Mouse (Mus musculus): ENCODE measurements around the gene Krtap19-5.

Krtap19-5 gene

GRCm38 (mm10) chr16:88896357-88896756, at the start of gene Krtap19-5:
Krtap19-5 (minus strand) TSS chr16:88896457.
- no peak for DNase-seq (ENCODE audit: low spot score)

- no peak for DNase-seq (ENCODE audit: low spot score)
Measured at GRCm38 (mm10) chr16:88941106-88941505, 44.8 kb upstream of the Krtap19-5 start.

GRCm38 (mm10) chr16:88938252-88938651, 42.0 kb upstream of the Krtap19-5 start:
- DNase-seq (ENCODE audit: low spot score) = no peak

DNA sequence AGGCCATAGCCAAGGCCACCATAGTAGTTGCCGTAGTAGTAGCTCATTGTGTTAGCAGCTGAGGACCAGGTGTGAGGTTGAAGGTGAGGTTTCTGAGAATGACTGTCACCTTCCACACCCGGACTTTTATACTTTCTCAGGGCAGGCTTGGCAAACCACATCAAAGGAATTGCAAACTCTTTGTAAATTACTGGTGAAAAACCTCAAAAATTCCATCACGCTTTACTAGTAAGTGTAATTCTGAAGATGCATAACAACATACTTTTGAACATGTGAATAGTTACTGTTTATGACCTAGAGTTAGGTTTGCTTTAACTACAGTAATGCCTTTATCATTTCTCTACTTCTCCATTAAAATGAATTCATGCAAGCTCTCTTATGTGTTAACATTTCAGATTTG, 35.9 kb upstream of the Krtap19-5 start, which contains the start of gene Krtap19-9b:
TSS of gene Krtap19-9b (minus strand) at position 101 of the 400 bp plus-strand sequence.
- DNase-seq (ENCODE audit: low spot score) = no peak

DNA sequence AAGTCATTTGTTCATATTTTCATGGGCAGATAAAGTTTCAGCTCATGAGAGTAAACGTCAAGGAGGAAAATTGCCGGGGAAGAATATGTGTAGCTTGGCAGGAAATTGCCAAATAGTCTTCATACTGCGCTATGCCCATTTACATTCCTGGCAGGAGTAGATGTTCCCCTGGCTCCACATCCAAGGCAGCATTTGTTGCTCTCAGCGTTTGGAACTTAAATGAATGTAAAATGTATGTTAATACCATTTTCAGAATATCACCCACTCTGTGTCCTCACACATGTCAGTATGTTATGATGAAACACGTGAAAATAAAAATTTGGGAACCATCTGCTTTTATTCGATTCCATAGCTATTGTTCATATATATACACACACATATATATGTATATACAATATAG, 9.4 kb downstream of the Krtap19-5 start:
- DNase-seq (ENCODE audit: low spot score) = no peak

DNA sequence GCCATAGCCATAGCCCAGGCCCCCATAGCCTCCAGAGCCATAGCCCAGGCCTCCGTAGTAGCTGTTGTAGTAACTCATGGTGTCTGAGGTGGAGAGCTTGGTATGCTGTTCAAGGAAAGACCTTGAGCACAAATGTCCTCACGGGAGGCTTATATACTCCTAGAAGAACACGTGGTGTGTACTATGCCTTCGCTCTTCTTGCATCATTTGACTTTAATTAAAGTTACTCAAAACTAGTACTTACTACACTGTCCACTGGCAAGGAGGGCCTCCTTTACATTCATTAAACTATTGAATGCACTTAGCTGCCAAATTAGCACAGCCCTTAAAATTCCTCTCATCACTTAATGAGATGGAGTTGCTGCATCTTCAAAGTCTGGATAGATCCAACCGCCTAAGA, 11.3 kb downstream of the Krtap19-5 start, which contains the start of gene Krtap19-4:
TSS of gene Krtap19-4 (minus strand) at position 101 of the 400 bp plus-strand sequence.
- DNase-seq (ENCODE audit: low spot score) = no peak

DNA sequence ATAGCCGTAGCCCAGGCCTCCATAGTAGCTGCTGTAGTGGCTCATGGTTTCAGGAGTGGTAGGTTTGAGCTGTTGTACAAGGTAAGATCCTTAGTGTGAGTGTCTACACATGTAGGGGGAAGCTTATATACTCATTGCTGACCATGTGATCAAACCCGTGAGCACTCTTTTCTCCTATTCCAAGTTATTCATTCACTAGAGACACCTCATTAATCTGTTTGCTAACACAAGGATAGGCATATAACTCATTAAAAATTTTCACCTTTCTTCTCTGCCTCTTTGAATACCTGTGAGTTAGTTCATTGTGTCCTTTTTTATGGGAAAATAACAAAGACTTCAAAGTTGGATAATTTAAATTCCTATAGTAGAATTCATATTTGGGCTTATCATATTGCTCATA, 18.3 kb downstream of the Krtap19-5 start, which contains the start of gene Krtap19-3:
TSS of gene Krtap19-3 (minus strand) at position 101 of the 400 bp plus-strand sequence.
- no peak for DNase-seq (ENCODE audit: low spot score)

DNA sequence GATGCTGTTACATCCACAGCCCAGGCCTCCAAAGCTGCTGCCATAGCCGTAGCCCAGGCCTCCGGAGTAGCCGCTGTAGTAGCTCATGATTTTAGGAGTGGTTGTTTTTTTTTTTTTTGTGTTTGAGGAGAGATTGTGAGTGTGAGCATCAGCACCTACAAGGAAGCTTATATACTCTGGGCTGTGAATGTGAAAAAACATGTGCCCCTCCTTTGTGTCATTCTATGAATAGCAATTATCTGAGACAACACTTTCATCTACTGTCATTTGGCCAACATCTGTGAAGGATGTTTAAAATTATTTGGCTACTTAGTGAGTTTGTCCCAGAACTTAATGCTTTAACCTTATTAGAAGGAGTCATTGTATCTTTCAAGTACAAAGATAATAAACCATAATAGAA, 22.1 kb downstream of the Krtap19-5 start, which contains the start of gene Krtap19-2:
TSS of gene Krtap19-2 (minus strand) at position 101 of the 400 bp plus-strand sequence.
- DNase-seq (ENCODE audit: low spot score) = no peak

DNA sequence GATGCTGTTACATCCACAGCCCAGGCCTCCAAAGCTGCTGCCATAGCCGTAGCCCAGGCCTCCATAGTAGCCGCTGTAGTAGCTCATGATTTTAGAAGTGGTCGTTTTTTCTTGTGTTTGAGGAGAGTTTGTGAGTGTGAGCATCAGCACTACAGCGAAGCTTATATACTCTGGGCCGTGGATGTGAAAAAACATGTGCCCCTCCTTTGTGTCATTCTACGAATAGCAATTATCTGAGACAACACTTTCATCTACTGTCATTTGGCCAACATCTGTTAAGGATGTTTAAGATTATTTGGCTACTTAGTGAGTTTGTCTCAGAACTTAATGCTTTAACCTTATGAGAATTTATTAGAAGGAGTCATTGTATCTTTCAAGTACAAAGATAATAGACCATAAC, 26.9 kb downstream of the Krtap19-5 start, which contains the start of gene Krtap19-1:
TSS of gene Krtap19-1 (minus strand) at position 101 of the 400 bp plus-strand sequence.
- no peak for DNase-seq (ENCODE audit: low spot score)

- no peak for DNase-seq (ENCODE audit: low spot score)
Measured at GRCm38 (mm10) chr16:88864887-88865407, 31.3 kb downstream of the Krtap19-5 start.

DNA sequence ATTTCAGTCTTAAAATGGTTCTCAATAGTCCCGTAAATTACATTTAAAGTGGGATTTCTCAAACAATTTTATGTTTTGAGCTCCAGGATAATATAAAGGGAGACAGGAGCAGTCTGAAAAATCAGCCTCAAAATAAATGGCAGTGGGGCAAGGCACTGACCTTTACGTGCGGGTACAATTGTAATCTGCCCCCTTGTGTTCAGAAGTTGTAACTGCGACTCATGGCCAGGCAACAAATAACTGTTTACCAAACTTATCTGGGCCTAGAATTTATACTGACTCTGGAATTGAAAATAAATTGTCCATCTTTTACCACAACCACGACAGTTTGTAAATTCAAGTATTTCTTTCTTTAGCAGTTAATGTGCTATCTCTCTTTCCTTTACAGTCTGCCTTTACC, 44.8 kb downstream of the Krtap19-5 start:
- no peak for DNase-seq (ENCODE audit: low spot score)

DNA sequence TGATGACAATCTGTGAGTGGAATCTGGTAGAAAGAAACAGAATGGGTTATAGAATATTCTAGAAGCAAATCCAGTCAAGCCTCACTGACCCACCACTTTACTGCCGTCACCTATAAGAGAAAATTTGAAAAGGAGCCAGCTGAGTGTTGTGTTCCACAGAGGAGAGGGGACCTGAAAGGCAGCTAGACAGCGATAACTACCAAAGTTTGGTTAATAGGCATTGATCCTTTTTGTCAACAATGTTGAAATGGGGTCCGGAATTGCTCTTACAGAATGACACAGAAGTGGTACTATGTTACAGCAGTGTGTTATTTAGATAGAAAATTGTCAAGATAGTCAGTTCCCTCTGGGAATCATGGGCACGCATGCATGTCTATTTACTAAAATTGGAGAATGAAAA, 47.7 kb downstream of the Krtap19-5 start:
- DNase-seq (ENCODE audit: low spot score) = no peak

DNA sequence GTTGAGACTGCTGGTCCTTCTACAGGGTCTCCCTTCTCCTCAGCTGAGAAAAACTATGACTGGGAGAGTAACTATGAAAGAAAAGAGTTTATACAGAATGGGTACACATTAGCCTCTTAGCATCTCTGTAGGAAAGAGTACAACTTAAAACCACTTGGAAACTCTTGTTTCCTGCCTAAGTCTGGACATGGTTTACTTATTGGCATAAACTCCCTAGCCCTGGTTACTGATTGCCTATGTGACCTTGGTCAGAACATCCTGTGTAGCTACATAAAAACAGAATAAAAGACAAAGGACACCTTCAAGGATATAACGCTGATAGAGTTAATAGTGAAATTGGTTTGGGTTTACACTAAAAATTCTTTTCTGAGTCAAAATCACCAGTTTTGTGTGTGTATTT, 48.9 kb downstream of the Krtap19-5 start:
- no peak for DNase-seq (ENCODE audit: low spot score)
